Mouse (Mus musculus) cerebellum, adult 9-10 months (tissue): Measurements from ENCODE around the gene Pex26.
A peak's percentile ranks its signal among the peaks of the same experiment; 100 is the strongest.

Experiments used
- DNase-seq: peaks from one replicate; pipeline ENCODE4 v3.0.0; 2022

Pex26 gene

DNA sequence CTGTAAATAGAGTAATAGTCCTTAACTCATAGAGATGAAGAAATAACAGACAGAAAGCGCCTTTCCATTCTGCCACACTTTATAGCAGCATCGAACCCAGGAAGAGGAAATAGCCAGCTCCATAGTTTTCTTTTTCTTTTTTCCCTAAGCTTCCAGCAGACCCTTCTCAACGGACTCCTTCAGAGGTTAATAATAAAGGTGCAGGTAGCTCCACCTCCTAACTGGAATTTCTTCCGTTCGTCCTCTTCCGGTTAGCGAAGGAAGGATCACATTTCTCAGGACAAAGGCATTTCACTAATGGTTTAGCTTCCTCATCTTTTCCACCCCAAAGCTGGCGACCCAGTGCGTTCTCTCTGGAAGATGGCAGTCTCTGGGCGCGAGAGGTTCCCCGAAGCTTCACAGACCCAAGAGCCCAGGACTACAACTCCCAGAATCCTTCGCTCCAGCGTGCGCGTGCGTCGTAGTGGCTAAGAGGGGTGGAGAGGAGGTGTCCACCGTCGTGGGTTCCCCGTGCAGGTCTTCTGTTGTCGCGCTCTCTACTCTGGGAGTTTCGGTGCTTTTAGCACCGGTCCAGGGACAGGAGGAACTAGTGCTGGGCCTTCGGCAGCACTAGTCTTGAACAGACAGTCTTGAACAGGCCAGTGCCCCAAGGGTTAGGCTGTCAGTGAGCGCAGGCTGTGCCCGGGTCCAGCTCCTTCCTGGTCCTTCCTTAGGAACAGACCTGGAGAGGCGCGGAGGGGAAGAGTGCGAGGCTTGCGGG is at the start of gene Pex26:
TSS of gene Pex26 (plus strand) at position 254 of the 760 bp plus-strand sequence.
- DNase-seq = peak; percentile 94

DNA sequence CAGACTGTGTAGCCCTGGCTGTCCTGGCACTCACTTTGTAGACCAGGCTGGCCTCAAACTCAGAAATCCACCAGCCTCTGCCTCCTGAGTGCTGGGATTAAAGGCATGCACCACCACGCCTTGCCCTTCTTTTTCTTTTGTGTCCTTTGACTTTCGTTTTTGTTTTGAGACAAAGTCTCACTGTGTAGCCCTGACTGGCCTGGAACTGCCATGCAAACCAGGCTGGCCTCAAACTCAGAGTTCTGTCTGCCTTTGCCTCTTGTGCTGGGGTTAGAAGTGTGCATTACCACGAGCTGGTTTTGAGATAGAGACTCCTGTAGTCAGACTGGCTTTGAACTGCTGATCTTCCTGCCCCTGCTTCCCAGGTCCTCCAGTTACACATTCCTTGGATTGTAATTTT is 49.2 kb upstream of the Pex26 start:
- no peak for DNase-seq

DNA sequence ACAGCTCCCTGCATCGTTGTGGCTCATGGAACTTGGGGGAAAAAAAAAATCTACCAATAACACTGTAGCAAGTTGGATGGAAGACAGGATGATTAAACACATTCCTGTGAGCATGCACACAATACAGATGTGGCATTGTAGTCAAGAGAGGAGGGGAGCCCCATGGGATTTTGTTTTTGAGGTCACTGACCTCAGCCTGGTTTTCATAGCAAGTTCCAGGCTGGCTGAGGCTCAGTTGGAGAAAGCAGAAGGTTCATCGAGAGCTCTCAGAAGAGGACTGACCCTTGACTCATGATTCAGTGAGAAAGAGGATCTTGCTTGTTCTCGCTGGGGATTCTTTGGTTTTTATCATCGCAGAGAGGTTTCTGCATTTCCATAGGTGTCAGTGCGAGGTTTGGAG is 48.6 kb upstream of the Pex26 start:
- DNase-seq = no peak

DNA sequence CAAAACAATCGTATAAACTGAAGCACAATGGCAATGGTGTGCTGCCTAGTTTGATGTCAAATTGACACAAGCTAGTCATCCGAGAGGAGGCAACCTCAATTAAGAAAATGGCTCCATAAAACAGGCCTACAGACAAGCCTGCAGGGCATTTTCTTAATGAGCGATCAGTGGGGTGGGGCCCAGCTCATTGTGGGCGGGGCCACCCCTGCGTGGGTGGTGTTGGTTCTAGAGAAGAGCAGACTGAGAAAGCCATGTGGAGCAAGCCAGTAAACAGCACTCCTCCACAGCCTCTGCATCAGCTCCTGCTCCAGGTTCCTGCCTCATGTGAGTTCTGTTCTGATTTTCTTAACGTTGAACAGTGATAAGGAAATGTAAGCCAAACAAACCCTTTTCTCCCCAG is 46.2 kb upstream of the Pex26 start:
- no peak for DNase-seq

DNA sequence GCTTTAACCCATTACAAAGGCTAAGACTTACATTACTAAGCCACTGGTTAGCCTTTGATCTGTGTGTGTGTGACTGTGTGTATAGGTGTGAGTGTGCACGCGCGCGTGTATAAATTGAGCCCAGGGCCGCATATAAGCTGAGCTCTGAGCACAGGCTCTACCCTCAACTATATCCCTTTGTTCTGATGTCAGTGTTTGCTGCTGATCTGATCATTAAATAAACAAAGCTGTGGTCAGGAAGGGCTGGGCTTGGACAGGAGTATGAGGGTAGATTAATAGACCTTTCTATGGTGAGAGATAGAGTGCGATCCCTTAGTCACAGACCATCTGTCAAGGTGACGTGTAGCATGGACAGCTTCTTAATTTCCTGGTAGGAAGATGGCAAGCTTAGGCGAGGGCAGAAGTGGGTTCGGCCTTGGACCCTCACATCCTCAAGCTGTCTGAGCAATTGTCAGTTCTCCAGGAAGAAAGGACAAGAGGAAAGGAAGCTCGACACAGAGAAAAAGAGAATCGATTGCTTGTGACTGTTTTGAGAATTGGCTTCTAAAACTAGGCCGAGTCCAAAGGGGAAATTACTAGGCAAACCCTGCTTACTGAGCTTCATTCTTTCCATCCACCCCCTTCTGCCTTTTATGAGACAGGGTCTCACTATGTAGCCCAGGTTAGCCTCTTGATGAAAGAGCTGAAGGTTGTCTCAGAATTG is 45.0 kb upstream of the Pex26 start:
- DNase-seq = no peak

DNA sequence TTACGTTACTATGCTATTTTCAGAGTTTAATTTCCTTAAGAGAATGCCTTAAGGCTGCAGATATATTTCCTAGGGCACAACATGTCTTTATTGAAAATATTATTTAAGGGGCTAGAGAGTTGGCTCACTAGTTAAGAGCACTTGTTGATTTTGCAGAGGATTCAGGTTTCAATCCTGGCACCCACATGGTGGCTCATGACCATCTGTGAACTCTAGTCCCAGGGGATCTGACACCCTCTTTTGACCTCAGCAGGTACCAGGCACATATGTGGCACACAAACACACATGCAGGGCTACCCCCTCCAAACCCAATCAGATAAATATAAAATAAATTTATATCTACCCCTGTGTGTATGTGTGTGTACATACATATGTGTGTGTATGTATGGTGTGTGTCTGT is 44.2 kb upstream of the Pex26 start:
- DNase-seq = no peak

DNA sequence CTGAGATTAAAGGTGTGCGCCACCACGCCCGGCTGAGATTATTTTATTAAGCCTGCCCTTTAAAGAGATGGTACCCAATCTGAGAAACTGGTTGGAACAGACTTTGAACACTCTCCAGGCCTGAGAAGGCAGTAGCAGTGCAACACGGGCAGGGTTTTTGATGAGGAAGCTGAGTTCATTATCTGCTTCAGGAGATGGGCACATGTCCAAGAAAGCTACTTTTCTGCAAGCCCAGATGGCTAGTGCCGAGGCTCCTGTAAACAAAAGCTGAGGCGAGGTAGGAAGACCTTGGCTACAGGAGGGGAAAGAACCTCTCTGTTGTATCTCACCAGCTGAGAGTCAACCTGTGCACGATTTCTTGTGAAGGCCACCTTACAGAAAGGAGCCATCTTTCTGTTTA is 41.2 kb upstream of the Pex26 start:
- DNase-seq = no peak

DNA sequence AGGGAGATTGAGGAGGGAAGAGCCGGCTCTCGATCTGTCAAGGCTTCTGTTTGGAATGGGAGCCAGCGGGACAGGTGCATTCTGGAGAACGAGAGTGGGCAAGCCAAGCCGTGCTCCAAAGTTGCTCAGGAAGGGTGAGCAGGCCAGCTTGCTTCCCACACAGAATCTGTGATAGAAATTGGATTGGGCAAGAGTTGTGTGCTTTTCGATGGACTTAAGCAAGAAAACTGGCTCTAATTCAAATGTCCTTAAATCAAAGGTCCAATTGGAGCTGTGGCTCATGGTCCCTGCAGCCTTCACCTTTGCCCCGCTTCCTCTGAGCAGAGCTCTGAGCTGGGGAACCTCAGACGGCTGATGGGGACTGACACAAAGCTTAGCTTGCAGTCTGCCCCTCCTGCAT is 40.0 kb upstream of the Pex26 start:
- no peak for DNase-seq

DNA sequence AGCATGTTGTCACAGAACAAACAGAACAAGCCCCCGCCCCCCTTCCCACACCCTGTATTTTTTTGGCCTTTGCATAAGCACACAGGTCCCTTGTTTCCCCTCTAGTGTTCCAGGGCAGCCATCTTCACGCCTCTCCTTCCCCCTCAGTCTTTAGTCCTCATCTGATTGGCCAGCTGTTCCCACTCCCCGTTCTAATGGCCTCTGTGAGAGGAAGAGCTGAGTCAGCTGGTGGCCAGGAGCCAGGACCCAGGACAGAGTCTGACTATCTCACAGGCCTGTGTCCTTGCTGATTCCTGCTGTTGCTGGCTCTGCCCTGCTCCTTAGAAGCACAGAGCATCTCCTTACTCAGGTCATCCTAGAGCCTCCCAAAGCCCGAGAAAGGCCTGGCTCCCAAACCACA is 39.4 kb upstream of the Pex26 start:
- no peak for DNase-seq

DNA sequence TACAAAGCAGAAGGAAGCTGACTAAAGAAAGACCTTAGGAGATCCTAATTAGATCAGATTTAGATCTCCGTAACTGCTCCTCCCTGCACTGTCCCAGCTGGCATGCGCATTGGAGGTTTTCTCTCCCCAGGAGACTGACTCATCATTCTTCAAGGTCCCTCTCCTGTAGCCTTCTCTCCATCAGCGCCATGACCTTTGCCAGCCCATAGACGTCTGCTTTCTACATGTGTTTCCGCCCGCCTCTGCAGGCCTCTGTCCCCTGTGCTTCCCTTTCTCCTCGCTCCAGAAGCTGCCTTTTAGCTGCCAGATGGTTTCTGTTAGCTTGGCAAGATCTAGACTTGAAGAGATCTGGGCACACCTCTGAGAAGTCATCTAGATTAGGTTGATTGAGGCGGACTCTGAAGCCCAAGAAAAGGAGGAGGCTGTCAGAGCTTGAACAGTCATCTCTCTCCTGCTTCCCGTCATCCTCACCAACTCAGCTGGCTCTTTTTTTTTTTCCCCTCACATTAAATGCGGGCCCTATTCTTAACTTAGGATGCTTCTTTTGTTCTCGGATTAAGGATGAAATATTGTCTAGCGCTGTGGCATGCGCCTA is 38.4 kb upstream of the Pex26 start:
- DNase-seq = no peak

DNA sequence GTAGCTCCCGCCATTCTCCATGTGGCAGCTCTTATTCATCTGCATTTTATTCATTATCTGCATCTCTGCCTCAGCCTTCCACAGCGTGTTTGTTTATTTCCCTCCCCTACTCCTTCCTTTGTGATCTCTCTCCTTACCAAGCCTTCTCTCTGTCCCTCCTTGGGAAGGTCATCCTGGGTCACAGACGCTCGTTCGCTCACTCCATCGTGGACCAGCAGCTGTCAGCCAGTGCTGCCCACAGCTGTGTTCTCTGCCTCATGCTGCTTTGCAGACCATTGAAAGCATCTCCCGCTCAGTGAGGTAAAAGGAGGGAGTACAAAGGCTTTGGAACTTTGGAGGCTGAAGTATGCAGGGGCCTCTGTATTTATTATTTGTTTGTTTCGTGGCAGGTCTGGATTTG is 37.6 kb upstream of the Pex26 start:
- DNase-seq = no peak

DNA sequence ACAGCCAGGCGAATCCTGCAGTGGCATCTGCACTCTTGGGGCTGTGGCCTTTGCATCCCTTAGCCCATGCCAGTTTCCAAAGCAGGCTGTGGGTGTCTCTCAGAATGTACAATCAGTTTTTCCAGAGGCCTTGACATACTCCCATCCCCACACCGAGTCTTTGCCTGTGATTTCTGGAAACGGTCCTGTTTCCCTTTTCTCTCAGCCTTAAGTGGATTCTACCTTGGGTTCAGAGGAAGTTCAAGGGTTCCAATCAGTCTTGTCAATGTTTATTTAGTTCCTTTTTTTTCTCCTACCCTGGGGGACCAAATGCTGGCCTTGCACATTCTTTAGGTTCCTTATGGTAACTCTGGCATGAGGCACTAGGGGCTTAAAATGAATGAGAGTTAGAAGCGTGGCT is 36.7 kb upstream of the Pex26 start:
- DNase-seq = no peak

DNA sequence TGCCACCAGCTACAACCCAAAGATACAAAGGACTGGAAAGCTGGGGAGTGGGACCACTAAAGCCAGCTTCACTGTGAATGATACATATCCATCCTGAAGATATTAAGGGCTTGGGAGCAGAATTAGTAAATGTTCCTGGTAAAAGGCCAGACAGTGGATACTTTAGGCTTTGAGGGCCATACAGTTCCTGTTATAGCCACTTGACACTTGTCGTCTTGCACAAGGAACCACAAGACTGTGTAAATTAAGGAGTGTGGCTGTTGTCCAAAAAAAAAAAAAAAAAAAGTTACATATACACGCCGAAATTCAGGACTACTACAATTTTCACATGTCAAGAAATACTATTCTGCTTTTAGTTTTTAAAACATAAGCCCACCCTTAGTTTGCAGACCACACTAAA is 35.1 kb upstream of the Pex26 start:
- no peak for DNase-seq

DNA sequence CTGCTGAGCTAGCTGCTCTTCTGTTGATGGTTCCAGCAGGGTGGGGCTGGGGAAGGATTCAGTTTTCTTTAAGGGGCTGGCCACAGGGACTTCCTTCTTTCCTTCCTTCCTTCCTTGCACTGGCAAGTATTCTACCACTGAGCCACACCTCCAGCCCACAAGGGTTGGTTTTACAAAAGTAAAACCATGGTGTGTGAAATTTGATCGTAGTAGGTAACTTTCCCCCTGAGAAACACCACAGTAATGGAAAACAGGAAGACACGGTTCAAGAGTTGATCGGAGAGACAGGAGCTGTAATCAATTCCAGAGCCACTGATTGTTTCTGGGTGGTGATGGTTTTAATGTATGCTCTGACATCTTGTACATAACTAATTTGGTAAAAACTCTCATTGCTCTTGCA is 34.0 kb upstream of the Pex26 start:
- no peak for DNase-seq

DNA sequence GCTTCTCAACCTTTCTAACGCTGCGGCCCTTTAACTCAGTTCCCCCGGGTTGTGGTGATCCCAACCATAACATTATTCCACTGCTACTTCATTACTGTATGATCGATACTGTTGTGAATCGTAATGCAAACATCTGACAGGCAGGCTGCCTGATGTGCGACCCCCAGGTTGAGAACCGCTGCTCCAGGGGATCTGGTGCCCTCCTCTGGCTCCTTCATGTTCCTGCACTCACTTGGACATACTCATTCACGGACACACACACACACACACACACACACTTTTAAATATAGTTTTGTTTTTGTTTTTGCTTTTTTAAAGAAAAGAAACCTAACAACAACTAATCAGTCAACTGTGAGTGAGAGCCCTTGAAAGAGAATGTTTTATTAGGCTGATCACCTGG is 33.3 kb upstream of the Pex26 start:
- no peak for DNase-seq

DNA sequence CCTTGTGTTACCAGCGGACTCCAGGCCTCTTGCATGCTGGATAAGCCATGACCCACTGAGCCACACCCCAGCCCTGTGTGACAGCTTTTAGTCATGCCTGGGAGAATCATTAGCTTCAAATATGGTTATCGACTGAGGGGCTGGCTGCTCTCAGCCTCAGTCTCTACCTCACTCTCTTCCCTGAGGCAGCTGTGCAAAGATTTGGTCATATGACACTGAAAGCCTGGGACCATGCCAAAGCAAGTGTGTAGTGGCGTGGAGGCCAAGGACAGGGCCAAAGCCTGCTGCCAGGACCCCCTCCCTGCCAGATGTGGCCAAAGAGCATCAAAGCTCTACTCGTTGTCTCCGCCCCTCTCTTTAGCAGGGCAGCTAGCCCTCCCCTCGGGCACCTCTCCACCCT is 31.7 kb upstream of the Pex26 start:
- DNase-seq = no peak

DNA sequence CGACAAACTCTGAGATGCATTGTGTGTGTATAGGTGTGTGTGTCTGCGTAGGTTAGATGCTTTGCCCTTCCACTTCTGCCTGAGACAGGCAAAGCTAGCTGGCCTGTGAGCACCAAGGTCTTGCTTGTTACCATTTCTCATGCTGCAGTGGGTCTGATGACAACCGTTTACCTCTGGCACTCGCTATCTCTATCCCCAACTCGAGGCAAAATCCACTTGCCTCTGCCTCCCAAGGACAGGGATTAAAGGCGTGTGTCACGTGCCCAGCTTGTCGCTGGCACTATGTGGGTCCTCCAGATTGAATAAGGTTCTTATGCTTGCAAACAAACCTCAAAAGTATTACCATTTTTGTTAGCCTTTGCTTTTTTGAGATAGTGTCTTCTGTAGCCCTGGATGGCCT is 30.3 kb upstream of the Pex26 start:
- no peak for DNase-seq

DNA sequence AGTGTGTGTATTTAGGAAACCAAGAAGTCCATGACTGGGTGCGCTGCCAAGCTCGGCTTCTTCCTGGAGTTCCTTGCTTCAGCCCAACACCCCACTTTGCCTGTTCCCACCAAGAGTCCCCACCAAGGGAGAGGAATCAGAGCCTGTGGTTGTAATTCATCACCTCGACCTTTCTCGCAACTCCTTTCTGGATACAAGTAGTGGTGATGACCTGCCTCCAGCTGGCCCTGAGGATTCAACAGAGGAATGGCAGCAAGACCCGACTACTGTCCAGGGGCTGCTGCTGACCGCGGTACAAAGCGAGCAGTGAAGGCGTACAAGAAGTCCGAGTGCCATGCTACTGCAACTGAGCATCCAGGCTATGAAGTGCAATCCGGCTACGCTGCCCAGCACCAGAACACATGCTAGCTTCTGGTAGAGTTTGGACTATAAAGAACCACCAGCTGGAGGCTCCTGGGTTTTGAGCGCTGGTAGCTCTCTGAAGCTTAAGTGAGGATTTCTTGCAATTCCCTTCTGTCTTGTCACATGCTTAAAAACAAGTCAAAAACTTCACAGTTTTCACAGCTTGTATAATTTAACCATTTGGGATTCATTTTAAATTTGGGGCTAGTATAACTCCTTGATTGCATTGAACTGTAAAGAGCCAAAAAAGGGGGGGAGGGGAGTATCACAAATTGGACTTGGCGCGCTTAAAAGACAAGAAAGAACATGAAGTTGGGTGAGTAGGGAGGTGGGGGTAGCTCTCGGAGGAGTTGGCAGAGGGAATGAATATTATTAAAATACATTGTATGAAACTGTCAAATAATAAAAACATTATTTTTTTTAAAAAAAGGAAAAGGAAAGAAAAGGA is 28.8 kb upstream of the Pex26 start:
- DNase-seq = no peak

DNA sequence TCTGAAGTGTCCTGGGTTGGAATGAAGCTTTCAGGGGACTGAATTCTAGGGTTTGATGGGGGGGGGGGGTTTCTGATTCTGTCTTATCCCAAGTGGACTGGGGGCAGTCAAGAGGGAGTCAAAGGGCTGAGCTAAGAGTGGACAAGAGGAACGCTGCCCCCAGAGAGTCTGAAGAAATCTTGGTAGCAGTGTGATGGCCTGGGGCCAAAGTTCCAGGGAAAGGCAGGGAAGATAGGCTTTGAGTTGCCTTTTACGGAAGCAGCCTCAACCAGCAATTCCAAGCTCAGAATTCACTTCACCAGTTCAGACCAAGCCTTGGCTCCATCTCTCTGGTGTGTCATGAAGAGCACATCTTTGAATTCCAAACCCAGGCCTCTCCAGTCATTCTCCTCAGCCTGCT is 27.4 kb upstream of the Pex26 start:
- no peak for DNase-seq

DNA sequence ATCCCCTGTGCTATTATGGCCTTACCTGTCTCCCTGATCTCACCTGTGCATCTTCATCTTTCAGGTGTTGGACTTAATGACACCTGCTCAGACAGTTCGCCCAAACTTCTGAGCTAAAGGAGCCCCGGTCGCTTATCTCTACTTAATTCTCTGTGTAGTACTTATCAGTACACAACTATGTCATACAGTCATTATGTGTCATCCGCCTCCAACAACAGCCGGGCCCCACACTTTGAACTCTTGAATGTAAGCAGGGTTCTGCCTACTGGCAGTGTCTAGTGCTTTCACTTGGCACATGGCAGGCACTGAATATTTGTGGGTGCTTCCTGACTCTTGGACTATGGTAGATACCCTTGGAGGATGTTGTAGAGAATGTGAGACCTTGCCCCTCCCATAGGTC is 23.9 kb upstream of the Pex26 start:
- DNase-seq = no peak

DNA sequence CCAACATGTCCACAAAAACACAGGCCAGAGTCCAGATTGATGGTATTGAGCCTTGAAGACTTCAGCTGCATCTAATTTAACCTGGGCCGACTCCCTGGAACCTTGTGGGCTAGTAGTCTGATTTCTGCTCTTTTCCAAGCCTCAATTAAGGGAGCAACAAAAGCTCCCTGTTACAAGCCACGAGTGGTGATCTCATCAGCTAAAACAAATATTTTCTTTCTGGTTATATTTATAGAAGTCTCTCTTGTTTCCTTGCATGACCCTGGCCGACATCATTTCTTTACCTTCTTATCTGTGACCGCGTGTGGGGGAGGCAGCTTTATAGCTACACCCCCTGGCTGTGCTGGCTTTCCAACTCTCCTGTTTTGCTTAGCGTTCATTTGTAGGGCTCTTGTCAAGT is 23.3 kb upstream of the Pex26 start:
- no peak for DNase-seq

DNA sequence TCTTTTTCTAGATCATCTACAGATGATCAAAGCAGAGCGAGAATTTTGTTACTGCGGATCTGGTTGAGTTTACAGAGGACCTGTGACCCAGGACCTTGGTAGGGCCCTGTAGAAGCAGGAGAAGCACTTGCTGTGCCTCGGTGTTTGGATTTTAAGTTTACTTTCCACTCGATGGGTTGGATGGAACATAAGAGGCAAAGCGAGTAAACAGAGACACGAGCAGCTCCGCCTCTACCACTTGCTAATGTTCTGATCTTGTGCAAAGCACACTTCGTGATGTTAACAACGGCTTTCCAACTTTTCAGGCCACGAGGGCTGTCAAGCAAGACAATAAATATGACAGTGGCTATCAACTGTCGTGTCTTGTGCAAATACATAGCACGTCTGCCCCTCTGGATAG is 20.9 kb upstream of the Pex26 start:
- no peak for DNase-seq

DNA sequence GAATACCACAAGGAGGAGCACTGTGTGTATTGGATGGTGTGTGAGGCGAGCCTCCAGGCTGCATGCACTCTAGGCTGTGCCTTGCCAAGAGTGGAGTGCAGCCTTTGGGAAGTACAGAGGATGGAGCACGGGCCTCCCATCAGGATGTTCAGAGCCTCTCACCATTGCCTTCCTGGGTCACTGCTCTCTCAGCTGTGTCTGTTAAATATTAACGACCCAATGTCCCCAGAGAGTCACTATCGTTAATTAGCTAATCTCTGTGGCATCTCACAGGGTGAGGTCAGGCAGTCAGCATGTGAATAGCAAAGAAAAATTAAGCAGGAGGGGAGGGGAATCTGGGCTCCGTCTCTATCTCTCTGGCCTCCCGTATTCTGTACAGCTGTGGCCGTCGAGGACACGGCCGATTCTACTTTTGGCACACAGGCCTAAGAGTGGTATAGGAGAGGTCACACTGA is 17.3 kb upstream of the Pex26 start:
- no peak for DNase-seq
